8 mouse cellular contexts compared by ENCODE assay signal in the genomic region with DNA sequence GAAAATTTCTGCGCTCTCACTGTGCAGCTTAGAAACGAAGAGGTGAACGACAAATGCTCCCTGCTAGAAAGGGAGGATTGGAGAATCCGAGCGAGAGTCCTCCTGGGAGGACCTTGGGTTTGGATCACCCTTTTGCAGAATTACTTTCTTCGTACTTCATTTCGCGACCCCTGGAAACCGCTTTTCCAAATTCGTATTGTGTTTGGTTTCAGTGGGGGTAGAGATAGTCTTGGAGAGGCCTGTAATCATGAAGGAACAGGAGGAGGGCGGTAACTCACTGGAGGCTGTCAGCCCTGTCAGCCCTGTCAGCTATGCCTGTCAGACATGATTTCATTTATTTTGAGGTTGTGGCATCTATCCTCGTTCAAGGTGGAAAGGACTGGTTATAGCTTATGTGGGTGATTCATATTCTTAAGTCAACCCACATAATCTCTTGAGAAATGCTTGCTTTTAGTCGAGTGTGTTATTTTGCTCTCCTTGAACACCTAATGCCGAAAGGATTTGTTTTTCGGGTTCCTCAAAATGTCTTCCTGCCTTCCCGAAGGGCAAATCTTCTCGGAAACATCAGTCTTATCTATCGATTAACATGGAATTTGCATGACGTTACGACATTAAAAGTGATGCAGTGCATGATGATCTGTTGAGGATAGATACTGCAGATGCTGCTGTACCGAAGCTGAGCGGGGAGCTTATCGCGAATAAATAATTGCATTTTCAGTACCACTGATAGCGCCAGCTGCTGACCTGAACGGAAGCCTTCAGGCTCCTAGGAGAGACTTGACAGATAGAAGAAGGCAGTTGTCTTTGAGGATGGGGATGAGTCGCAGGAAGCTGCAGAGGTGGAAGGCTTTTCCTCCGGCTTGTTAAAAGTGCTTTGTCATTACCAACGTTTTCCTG. TPM values are rescaled to one million over a fixed set of nuclear protein-coding genes. Genes with fewer than 3 reads are reported as not detected.
DNase-seq lines count a peak whose midpoint lies in the region; ATAC-seq and TF ChIP-seq lines count a peak whose summit lies in the region.

No protein-coding gene starts in this region.

- no peaks in the 10 kb centered on the region for H3K4me1 ChIP-seq in ES-E14 (ENCODE audit: control insufficient read depth in 2 of 2, insufficient read depth in 2 of 2, low read length in 2 of 2, poor library complexity in 1 of 2)
- peaks cover 13% of the 10 kb centered on the region for H3K4me1 ChIP-seq in heart, postnatal 0 days (ENCODE audit: control insufficient read depth, insufficient read depth)

- no peak for DNase-seq in frontal cortex, postnatal 14 days (ENCODE audit: low spot score in 2 of 2)
- DNase-seq in ES-E14 (ENCODE audit: low read depth, low spot score), result no peak
- DNase-seq in embryo, embryonic 10 days (ENCODE audit: low spot score), result peak; percentile 48
- peak; percentile 35 for DNase-seq in heart, postnatal 0 days (ENCODE audit: low spot score)
- DNase-seq in liver, result peak; percentile 80
- peak; percentile 21 for DNase-seq in neural tube, embryonic 10.5 days (ENCODE audit: extremely low spot score, low spot score)
- DNase-seq in right cerebral cortex, postnatal 25 days, result no peak

- no peak for TF ChIP-seq CTCF in heart, postnatal 0 days (IDR thresholded peaks at IDR 0.05; ENCODE audit: low read depth)

- H3K27ac ChIP-seq in ES-E14 (ENCODE audit: insufficient read depth, low read depth, low read length, poor library complexity, severe bottlenecking), result no peak overlapping the region
- H3K27ac ChIP-seq in heart, postnatal 0 days (ENCODE audit: low read depth), result peak overlapping the region; percentile 93

- H3K9me3 ChIP-seq in ES-E14 (ENCODE audit: control insufficient read depth, insufficient read depth, low read depth, low read length), result no peaks in the 10 kb centered on the region
- no peaks in the 10 kb centered on the region for H3K9me3 ChIP-seq in heart, postnatal 0 days (replicated peaks; ENCODE audit: control insufficient read depth, low read length)

- peak overlapping the region; percentile 80 to 82 for H3K4me3 ChIP-seq in ES-E14 (ENCODE audit: insufficient read depth in 1 of 2, low read depth in 1 of 2, low read length in 2 of 2, poor library complexity in 1 of 2, severe bottlenecking in 1 of 2)
- peak overlapping the region; percentile 77 for H3K4me3 ChIP-seq in heart, postnatal 0 days (ENCODE audit: low read depth, low read length)

- in situ Hi-C loops in ES-E14 (cut with MboI; ENCODE audit: low sequenced_read_pairs in 2 of 2, unreplicated experiment in 2 of 2), result no loop called here

- peaks cover 3% of the 10 kb centered on the region; the same call in 1 of the 2 replicates for H3K36me3 ChIP-seq in ES-E14 (ENCODE audit: control insufficient read depth, insufficient read depth, low read length, poor library complexity, severe bottlenecking)
- H3K36me3 ChIP-seq in heart, postnatal 0 days (replicated peaks; ENCODE audit: control insufficient read depth, insufficient read depth, low read length), result peaks cover 28% of the 10 kb centered on the region

- peak overlapping the region; percentile 84 for H3K9ac ChIP-seq in ES-E14 (ENCODE audit: insufficient read depth, low read depth, low read length, poor library complexity, severe bottlenecking)
- peak overlapping the region; percentile 82 for H3K9ac ChIP-seq in heart, postnatal 0 days (replicated peaks; ENCODE audit: low read depth, low read length)

- no peak for TF ChIP-seq EP300 in heart, postnatal 0 days (IDR thresholded peaks at IDR 0.05; ENCODE audit: low read depth)

- H3K4me2 ChIP-seq in heart, postnatal 0 days (ENCODE audit: low read depth, low read length), result peak overlapping the region; percentile 79

- peak; percentile 50; the same call in 1 of the 2 replicates for ATAC-seq in frontal cortex, adult (ENCODE audit: low TSS enrichment)
- peak; percentile 10; the same call in 1 of the 2 replicates for ATAC-seq in heart, postnatal 0 days (ENCODE audit: insufficient read depth, low read depth)

- WGBS in heart, postnatal 0 days, result 2% methylated on average over 29 of the region's 29 CpGs

- H3K27me3 ChIP-seq in heart, postnatal 0 days (ENCODE audit: control insufficient read depth, insufficient read depth, low read length), result no peaks in the 10 kb centered on the region

TF ChIP-seq in ES-E14, 5 proteins besides CTCF, POLR2A, EP300 and RAD21:
- no peak for TF ChIP-seq ZC3H11A (IDR thresholded peaks at IDR 0.05; ENCODE audit: borderline replicate concordance, low read depth, low read length)
- TF ChIP-seq CHD2 (IDR thresholded peaks at IDR 0.05; ENCODE audit: low read depth, low read length), result no peak
- TF ChIP-seq HCFC1 (IDR thresholded peaks at IDR 0.05; ENCODE audit: borderline replicate concordance, insufficient read depth, low read length), result no peak
- no peak for TF ChIP-seq MAFK (IDR thresholded peaks at IDR 0.05; ENCODE audit: insufficient read depth, low read depth, low read length)
- TF ChIP-seq ZNF384 (IDR thresholded peaks at IDR 0.05; ENCODE audit: low read depth, low read length), result no peak
TF ChIP-seq in ES-E14: peak in this region for 0.

RNA-seq across cellular contexts. Expression of a gene that starts 0.9 kb away (rescaled TPM):
- 38.1 and 43.4 TPM in 2 replicates for total RNA-seq in ES-E14 (2012; rRNA removed)
- total RNA-seq in heart, postnatal 0 days (2014; rRNA removed; ENCODE audit: low replicate concordance), result 57.0 and 57.1 TPM in 2 replicates
- polyA plus RNA-seq in heart, postnatal 0 days (2015; fragmentation: Nextera tagmentation; extraction: Ambion mirVana), result 49.2 and 50.3 TPM in 2 replicates

RNA-seq across cellular contexts. Expression of a gene that starts 39.4 kb away (rescaled TPM):
- 16.4 and 30.7 TPM in 2 replicates for total RNA-seq in ES-E14 (2012; rRNA removed)
- 274 and 305 TPM in 2 replicates for total RNA-seq in heart, postnatal 0 days (2014; rRNA removed; ENCODE audit: low replicate concordance)
- polyA plus RNA-seq in heart, postnatal 0 days (2015; fragmentation: Nextera tagmentation; extraction: Ambion mirVana), result 401 and 442 TPM in 2 replicates

RNA-seq across cellular contexts. Expression of a gene that starts 59.7 kb away (rescaled TPM):
- total RNA-seq in ES-E14 (2012; rRNA removed), result 4.7 and 9.2 TPM in 2 replicates
- 15.8 and 20.2 TPM in 2 replicates for total RNA-seq in heart, postnatal 0 days (2014; rRNA removed; ENCODE audit: low replicate concordance)
- polyA plus RNA-seq in heart, postnatal 0 days (2015; fragmentation: Nextera tagmentation; extraction: Ambion mirVana), result 10.3 and 12.0 TPM in 2 replicates

Comparison
In these comparisons a context has a peak if more than half of its experiments do, and no peak if none do; other contexts are left out.
1. DNase-seq: peak in embryo, embryonic 10 days (single experiment), heart, postnatal 0 days (single experiment), liver (single experiment) and neural tube, embryonic 10.5 days (single experiment); none in frontal cortex, postnatal 14 days (0 of 2), ES-E14 (single experiment) and right cerebral cortex, postnatal 25 days (single experiment).